Mouse (Mus musculus): ENCODE results near the gene Smlr1.

GRCm38 (mm10) chr10:25523727-25524126, 12.3 kb downstream of the Smlr1 start:
- TF ChIP-seq CTCF (IDR thresholded peaks at IDR 0.05; ENCODE audit: low read depth, low read length): no peak
- no peak for TF ChIP-seq GATA2 (IDR thresholded peaks at IDR 0.05; ENCODE audit: borderline replicate concordance, low read depth, low read length)
- no peak for TF ChIP-seq TAL1 (conservative IDR thresholded peaks at IDR 0.05; ENCODE audit: low read depth, low read length)
- no peak for TF ChIP-seq GATA1 (IDR thresholded peaks at IDR 0.05; ENCODE audit: borderline replicate concordance, low read length)

Measured in G1E (cell line).